Mouse (Mus musculus) splenic B cell, adult 2 months (primary cell): ENCODE measurements around the gene Hrc.
A peak's percentile ranks its signal among the peaks of the same experiment; 100 is the strongest.

Experiments
- DNase-seq: peaks from one replicate; pipeline ENCODE4 v3.0.0-alpha.2; 2011; ENCODE audit warnings: low read depth, low spot score
- H3K27me3 ChIP-seq: 2 replicates; pipeline ENCODE4 v1.6.1; 2012; ENCODE audit warnings: mild to moderate bottlenecking, low read length, moderate library complexity, mixed read lengths; ENCODE audit not compliant: control insufficient read depth, poor library complexity, insufficient read depth, severe bottlenecking
- H3K36me3 ChIP-seq: 2 replicates; pipeline ENCODE4 v1.6.1; 2012; ENCODE audit warnings: mild to moderate bottlenecking, low read length, moderate library complexity, mixed read lengths; ENCODE audit not compliant: control insufficient read depth, poor library complexity, insufficient read depth, severe bottlenecking

Gene Hrc

GRCm38 (mm10) chr7:45316536-45316935 lies 18.6 kb upstream of the Hrc start:
- DNase-seq, result no peak
- Histone ChIP-seq H3K36me3 (no peaks in the 10 kb centered on the region), H3K27me3 (no peaks in the 10 kb centered on the region)

- Histone ChIP-seq H3K36me3 (no peaks in the 10 kb centered on the region), H3K27me3 (no peaks in the 10 kb centered on the region)
- DNase-seq, result no peak
These were observed 12.8 kb upstream of the Hrc start for GRCm38 (mm10) chr7:45322245-45322644.

GRCm38 (mm10) chr7:45323069-45323468 lies 12.0 kb upstream of the Hrc start:
- Histone ChIP-seq H3K36me3 (no peaks in the 10 kb centered on the region), H3K27me3 (no peaks in the 10 kb centered on the region)
- no peak for DNase-seq

GRCm38 (mm10) chr7:45325800-45326199 lies 9.3 kb upstream of the Hrc start:
- DNase-seq, result no peak
- no peaks in the 10 kb centered on the region for H3K36me3 ChIP-seq
- H3K27me3 ChIP-seq, result no peaks in the 10 kb centered on the region

- Histone ChIP-seq H3K36me3 (no peaks in the 10 kb centered on the region), H3K27me3 (no peaks in the 10 kb centered on the region)
- DNase-seq, result no peak
These were observed 6.1 kb upstream of the Hrc start for GRCm38 (mm10) chr7:45328841-45329475.

GRCm38 (mm10) chr7:45331502-45331901 lies 3.6 kb upstream of the Hrc start:
- DNase-seq, result no peak
- Histone ChIP-seq H3K27me3 (no peaks in the 10 kb centered on the region), H3K36me3 (no peaks in the 10 kb centered on the region)

GRCm38 (mm10) chr7:45332685-45333425 lies 2.2 kb upstream of the Hrc start:
- no peaks in the 10 kb centered on the region for H3K27me3 ChIP-seq
- H3K36me3 ChIP-seq, result no peaks in the 10 kb centered on the region
- peak; percentile 49 for DNase-seq

GRCm38 (mm10) chr7:45333431-45333982 lies 1.6 kb upstream of the Hrc start, which contains the start of gene Trpm4:
Gene Trpm4, minus strand, starts transcription at chr7:45333780.
- Histone ChIP-seq H3K36me3 (no peaks in the 10 kb centered on the region), H3K27me3 (no peaks in the 10 kb centered on the region)
- DNase-seq, result peak; percentile 85

- no peaks in the 10 kb centered on the region for H3K36me3 ChIP-seq
- H3K27me3 ChIP-seq, result no peaks in the 10 kb centered on the region
- no peak for DNase-seq
These were observed 485 bp upstream of the Hrc start for GRCm38 (mm10) chr7:45334605-45335004.

GRCm38 (mm10) chr7:45336319-45336718 lies 1.2 kb downstream of the Hrc start:
- Histone ChIP-seq H3K36me3 (no peaks in the 10 kb centered on the region), H3K27me3 (no peaks in the 10 kb centered on the region)
- no peak for DNase-seq

- Histone ChIP-seq H3K36me3 (no peaks in the 10 kb centered on the region), H3K27me3 (no peaks in the 10 kb centered on the region)
- DNase-seq, result no peak
These were observed 2.4 kb downstream of the Hrc start for GRCm38 (mm10) chr7:45337469-45337868.

GRCm38 (mm10) chr7:45338161-45338911 lies 3.2 kb downstream of the Hrc start:
- DNase-seq, result peak; percentile 54
- no peaks in the 10 kb centered on the region for H3K36me3 ChIP-seq
- no peaks in the 10 kb centered on the region for H3K27me3 ChIP-seq

GRCm38 (mm10) chr7:45339410-45340065 lies 4.4 kb downstream of the Hrc start:
- peak; percentile 69 for DNase-seq
- H3K27me3 ChIP-seq, result no peaks in the 10 kb centered on the region
- no peaks in the 10 kb centered on the region for H3K36me3 ChIP-seq

GRCm38 (mm10) chr7:45340066-45340442 lies 5.0 kb downstream of the Hrc start:
- DNase-seq, result no peak
- Histone ChIP-seq H3K27me3 (no peaks in the 10 kb centered on the region), H3K36me3 (no peaks in the 10 kb centered on the region)
